Mouse (Mus musculus) liver, adult 2 months (tissue): ENCODE results near the gene Gm17949. TPM values are rescaled to one million over a fixed set of nuclear protein-coding genes. Genes with fewer than 3 reads are reported as not detected.

ENCODE experiments used
- DNase-seq: peaks from one replicate; pipeline ENCODE4 v3.0.0-alpha.2; 2011; ENCODE audit warnings: low read depth, low spot score; ENCODE audit errors: extremely low read depth
- H3K27ac ChIP-seq: fragments of 200-500 bp; replicated peaks from 2 replicates; pipeline ENCODE4 v1.5.1; 2012; ENCODE audit warnings: low read depth, mild to moderate bottlenecking, control low read depth, inconsistent platforms, low read length; ENCODE audit not compliant: insufficient read depth
- H3K27me3 ChIP-seq: fragments of 200-500 bp; 2 replicates; pipeline ENCODE4 v1.6.1; 2012; ENCODE audit warnings: mild to moderate bottlenecking, moderate library complexity, low read length, inconsistent platforms; ENCODE audit not compliant: control insufficient read depth, insufficient read depth
- H3K36me3 ChIP-seq: fragments of 200-500 bp; 2 replicates; pipeline ENCODE4 v1.6.1; 2012; ENCODE audit warnings: low read length, inconsistent platforms; ENCODE audit not compliant: control insufficient read depth, insufficient read depth
- H3K4me1 ChIP-seq: fragments of 200-500 bp; 2 replicates; pipeline ENCODE4 v1.6.1; 2011; ENCODE audit warnings: low read length; ENCODE audit not compliant: control insufficient read depth, insufficient read depth
- H3K4me3 ChIP-seq: fragments of 200-500 bp; 2 replicates; pipeline ENCODE4 v1.5.1; 2011; ENCODE audit warnings: low read depth, mild to moderate bottlenecking, control low read depth, low read length, moderate library complexity; ENCODE audit not compliant: insufficient read depth
- H3K79me2 ChIP-seq: fragments of 200-500 bp; 2 replicates; pipeline ENCODE4 v1.6.1; 2012; ENCODE audit warnings: inconsistent platforms, mild to moderate bottlenecking, low read length, moderate library complexity; ENCODE audit not compliant: control insufficient read depth, insufficient read depth
- H3K9ac ChIP-seq: fragments of 200-500 bp; 2 replicates; pipeline ENCODE4 v1.6.1; 2012; ENCODE audit warnings: low read depth, mild to moderate bottlenecking, control low read depth, inconsistent platforms, low read length
- CTCF ChIP-seq: fragments of 200-500 bp; IDR thresholded peaks from 2 replicates; pipeline ENCODE4 v1.5.1; 2011; ENCODE audit warnings: low read depth, low read length, control low read depth
- POLR2A ChIP-seq: fragments of 200-500 bp; IDR thresholded peaks from 2 replicates; pipeline ENCODE4 v1.6.1; 2011; ENCODE audit warnings: low read length, control low read depth; ENCODE audit not compliant: insufficient read depth; ENCODE audit errors: extremely low read depth
- WGBS: fragments of 180-500 bp; shearing (Covaris S2); methylation state at CpG from one replicate; pipeline ENCODE4 v1.1.7; 2018; 5-methylcytosine and 5-hydroxymethylcytosine counted together
- polyA plus RNA-seq: library from polyadenylated mRNA; depleted of rRNA; stranded (reverse); fragments of >200 nt; gene quantifications from 2 replicates; pipeline ENCODE4 v1.2.3, GENCODE M21; 2012
- total RNA-seq: library from RNA; depleted of rRNA; stranded (reverse); fragments of >200 nt; gene quantifications from 2 replicates; pipeline ENCODE4 v1.2.3, GENCODE M21; 2014

Gm17949 gene
- total and polyA plus RNA-seq, 2 experiments: not detected

GRCm38 (mm10) chr17:56970081-56970480, 41.2 kb upstream of the Gm17949 start:
- no peaks in the 10 kb centered on the region for H3K4me1 ChIP-seq
- H3K36me3 ChIP-seq: no peaks in the 10 kb centered on the region
- H3K27ac ChIP-seq: no peak overlapping the region
- TF ChIP-seq POLR2A (no peak), CTCF (no peak)
- H3K79me2 ChIP-seq: no peaks in the 10 kb centered on the region
- H3K9ac ChIP-seq: no peak overlapping the region
- WGBS: 60% methylated on average over 5 of the region's 5 CpGs
- DNase-seq: no peak
- no peak overlapping the region for H3K4me3 ChIP-seq
- H3K27me3 ChIP-seq: no peaks in the 10 kb centered on the region

- Histone ChIP-seq H3K4me3 (no peak overlapping the region), H3K4me1 (no peaks in the 10 kb centered on the region), H3K27me3 (no peaks in the 10 kb centered on the region), H3K27ac (no peak overlapping the region), H3K9ac (no peak overlapping the region), H3K36me3 (no peaks in the 10 kb centered on the region), H3K79me2 (no peaks in the 10 kb centered on the region)
- no peak for DNase-seq
- TF ChIP-seq POLR2A: no peak
- 74% methylated on average over 14 of the region's 14 CpGs for WGBS
These were observed 37.1 kb upstream of the Gm17949 start for GRCm38 (mm10) chr17:56973956-56974707.

GRCm38 (mm10) chr17:56974708-56975240, 36.5 kb upstream of the Gm17949 start:
- Histone ChIP-seq H3K36me3 (no peaks in the 10 kb centered on the region), H3K79me2 (no peaks in the 10 kb centered on the region), H3K27ac (no peak overlapping the region), H3K9ac (no peak overlapping the region), H3K4me1 (no peaks in the 10 kb centered on the region), H3K4me3 (no peak overlapping the region), H3K27me3 (no peaks in the 10 kb centered on the region)
- no peak for TF ChIP-seq POLR2A
- no peak for TF ChIP-seq CTCF
- DNase-seq: no peak
- WGBS: 85% methylated on average over 5 of the region's 5 CpGs

GRCm38 (mm10) chr17:56975391-56975790, 35.9 kb upstream of the Gm17949 start:
- no peaks in the 10 kb centered on the region for H3K79me2 ChIP-seq
- H3K36me3 ChIP-seq: no peaks in the 10 kb centered on the region
- no peaks in the 10 kb centered on the region for H3K4me1 ChIP-seq
- H3K27ac ChIP-seq: no peak overlapping the region
- no peak for TF ChIP-seq POLR2A
- no peak for TF ChIP-seq CTCF
- no peak overlapping the region for H3K9ac ChIP-seq
- no peak overlapping the region for H3K4me3 ChIP-seq
- peak; percentile 35 for DNase-seq
- WGBS: 48% methylated on average over 3 of the region's 3 CpGs
- no peaks in the 10 kb centered on the region for H3K27me3 ChIP-seq

GRCm38 (mm10) chr17:56976531-56977390, 34.5 kb upstream of the Gm17949 start:
- WGBS: 80% methylated on average over 8 of the region's 8 CpGs
- Histone ChIP-seq H3K36me3 (no peaks in the 10 kb centered on the region), H3K4me3 (no peak overlapping the region), H3K79me2 (no peaks in the 10 kb centered on the region), H3K27me3 (no peaks in the 10 kb centered on the region), H3K4me1 (no peaks in the 10 kb centered on the region), H3K9ac (no peak overlapping the region), H3K27ac (no peak overlapping the region)
- no peak for DNase-seq
- no peak for TF ChIP-seq CTCF
- TF ChIP-seq POLR2A: no peak
